Mouse (Mus musculus): Measurements from ENCODE around the gene Inpp5e. TPM values are rescaled to one million over a fixed set of nuclear protein-coding genes. Genes with fewer than 3 reads are reported as not detected.

The Inpp5e gene
- polyA plus RNA-seq, 1 experiment from 2014 or later: 25.1 TPM

DNA sequence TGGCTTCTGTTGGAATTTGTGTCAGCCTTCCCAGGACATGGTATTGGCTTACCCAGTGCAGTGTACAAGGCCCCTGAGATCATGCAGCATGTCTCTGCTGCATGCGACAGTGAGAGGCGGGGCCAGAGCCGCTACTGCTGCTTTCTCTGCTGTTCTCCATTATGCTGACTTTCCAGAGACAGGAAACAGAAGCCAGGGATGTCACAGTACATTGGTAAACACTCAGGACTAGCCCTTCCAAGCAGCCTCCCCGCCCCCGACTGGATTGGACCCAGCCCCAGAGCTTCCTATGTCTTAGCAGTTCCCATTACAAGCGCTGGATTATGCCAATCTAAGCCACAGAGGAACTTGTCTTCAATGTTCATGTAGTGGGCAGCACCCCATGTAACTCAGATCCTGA is 60.8 kb downstream of the Inpp5e start:
- peak; percentile 25; the same call in 1 of the 2 replicates for ATAC-seq (ENCODE audit: insufficient number of reproducible peaks, low FRiP score, low TSS enrichment, low read depth)
- Histone ChIP-seq H3K27ac (replicated peaks) (peak overlapping the region; percentile 77), H3K9ac (no peak overlapping the region), H3K9me3 (replicated peaks) (no peaks in the 10 kb centered on the region), H3K4me1 (peaks cover 40% of the 10 kb centered on the region), H3K4me3 (replicated peaks) (no peak overlapping the region), H3K27me3 (no peaks in the 10 kb centered on the region), H3K36me3 (peaks cover 61% of the 10 kb centered on the region), H3K4me2 (replicated peaks) (no peak overlapping the region)
- WGBS: 37% methylated on average over 6 of the region's 6 CpGs

Other genes starting within 250 kb of the Inpp5e start
- 1.3 and 1.8 TPM in 2 replicates for gene Lhx3, start 200.9 kb downstream of the Inpp5e start, polyA plus RNA-seq (2015; fragmentation: Nextera tagmentation; extraction: Ambion mirVana)
- gene Qsox2, start 171.7 kb downstream of the Inpp5e start, polyA plus RNA-seq (2015; fragmentation: Nextera tagmentation; extraction: Ambion mirVana): 21.7 and 22.1 TPM in 2 replicates
- 0.70 and 1.1 TPM in 2 replicates for gene Ccdc187, start 114.6 kb downstream of the Inpp5e start, polyA plus RNA-seq (2015; fragmentation: Nextera tagmentation; extraction: Ambion mirVana)
- 52.0 and 52.1 TPM in 2 replicates for gene Gpsm1, start 93.7 kb downstream of the Inpp5e start, polyA plus RNA-seq (2015; fragmentation: Nextera tagmentation; extraction: Ambion mirVana)
- 30.2 and 31.9 TPM in 2 replicates for gene Dnlz, start 57.1 kb downstream of the Inpp5e start, polyA plus RNA-seq (2015; fragmentation: Nextera tagmentation; extraction: Ambion mirVana)
- 0.84 and 1.7 TPM in 2 replicates for gene Card9, start 48.3 kb downstream of the Inpp5e start, polyA plus RNA-seq (2015; fragmentation: Nextera tagmentation; extraction: Ambion mirVana)
- gene Snapc4, start 28.6 kb downstream of the Inpp5e start, polyA plus RNA-seq (2015; fragmentation: Nextera tagmentation; extraction: Ambion mirVana): 25.3 and 30.2 TPM in 2 replicates
- 120 and 141 TPM in 2 replicates for gene Entr1, start 19.9 kb downstream of the Inpp5e start, polyA plus RNA-seq (2015; fragmentation: Nextera tagmentation; extraction: Ambion mirVana)
- gene Pmpca, start 19.9 kb downstream of the Inpp5e start, polyA plus RNA-seq (2015; fragmentation: Nextera tagmentation; extraction: Ambion mirVana): 90.4 and 92.6 TPM in 2 replicates
- gene Sec16a, start 36.0 kb upstream of the Inpp5e start, polyA plus RNA-seq (2015; fragmentation: Nextera tagmentation; extraction: Ambion mirVana): 25.9 and 27.0 TPM in 2 replicates
- gene Notch1, start 107.5 kb upstream of the Inpp5e start, polyA plus RNA-seq (2015; fragmentation: Nextera tagmentation; extraction: Ambion mirVana): 26.0 and 30.3 TPM in 2 replicates
- gene Egfl7, start 170.8 kb upstream of the Inpp5e start, polyA plus RNA-seq (2015; fragmentation: Nextera tagmentation; extraction: Ambion mirVana): 111 and 125 TPM in 2 replicates
- gene Gm20532, start 177.4 kb upstream of the Inpp5e start, polyA plus RNA-seq (2015; fragmentation: Nextera tagmentation; extraction: Ambion mirVana): not detected in 2 replicates
- gene Agpat2, start 195.2 kb upstream of the Inpp5e start, polyA plus RNA-seq (2015; fragmentation: Nextera tagmentation; extraction: Ambion mirVana): 31.7 and 32.2 TPM in 2 replicates
- gene Fam69b, start 219.3 kb upstream of the Inpp5e start, polyA plus RNA-seq (2015; fragmentation: Nextera tagmentation; extraction: Ambion mirVana): 44.0 and 48.6 TPM in 2 replicates

All from embryonic facial prominence, embryonic 15.5 days (tissue).